Mouse (Mus musculus) CD4-positive, CD25-positive, alpha-beta regulatory T cell, adult 2 months (primary cell): ENCODE results near the gene Scrt2.
"Not testable (repeated sequence)": the region's sequence is repeated elsewhere in the genome, so short reads cannot be mapped to it uniquely, and the experiment has no call there.

Experiments
- DNase-seq: peaks from one replicate; pipeline ENCODE4 v3.0.0-alpha.2; 2012; ENCODE audit warnings: low read depth, low spot score

The Scrt2 gene

GRCm38 (mm10) chr2:152080685-152081541 lies at the start of gene Scrt2:
Scrt2 (plus strand) TSS chr2:152081529.
- no peak for DNase-seq

- DNase-seq = no peak
Measured at GRCm38 (mm10) chr2:152040101-152040500, 41.2 kb upstream of the Scrt2 start.

- no peak for DNase-seq
Measured at GRCm38 (mm10) chr2:152047116-152048002, 34.0 kb upstream of the Scrt2 start.

- no peak for DNase-seq
Measured at GRCm38 (mm10) chr2:152048003-152048980, 33.0 kb upstream of the Scrt2 start.

- no peak for DNase-seq
Measured at GRCm38 (mm10) chr2:152048981-152049441, 32.3 kb upstream of the Scrt2 start.

GRCm38 (mm10) chr2:152049611-152050270 lies 31.6 kb upstream of the Scrt2 start:
- DNase-seq = no peak

- no peak for DNase-seq
Measured at GRCm38 (mm10) chr2:152050316-152050715, 31.0 kb upstream of the Scrt2 start.

GRCm38 (mm10) chr2:152051985-152052384 lies 29.3 kb upstream of the Scrt2 start:
- DNase-seq = no peak

GRCm38 (mm10) chr2:152055406-152055805 lies 25.9 kb upstream of the Scrt2 start:
- DNase-seq = no peak

GRCm38 (mm10) chr2:152056368-152057251 lies 24.7 kb upstream of the Scrt2 start:
- no peak for DNase-seq

- no peak for DNase-seq
Measured at GRCm38 (mm10) chr2:152057252-152057563, 24.1 kb upstream of the Scrt2 start.

- not testable (repeated sequence) for DNase-seq
Measured at GRCm38 (mm10) chr2:152062817-152063216, 18.5 kb upstream of the Scrt2 start.

- no peak for DNase-seq
Measured at GRCm38 (mm10) chr2:152068660-152069433, 12.5 kb upstream of the Scrt2 start.

- DNase-seq = no peak
Measured at GRCm38 (mm10) chr2:152069434-152069786, 11.9 kb upstream of the Scrt2 start.

GRCm38 (mm10) chr2:152069941-152070340 lies 11.4 kb upstream of the Scrt2 start:
- no peak for DNase-seq

GRCm38 (mm10) chr2:152074521-152074920 lies 6.8 kb upstream of the Scrt2 start:
- no peak for DNase-seq

- no peak for DNase-seq
Measured at GRCm38 (mm10) chr2:152075294-152075889, 5.9 kb upstream of the Scrt2 start.

- no peak for DNase-seq
Measured at GRCm38 (mm10) chr2:152077337-152077736, 4.0 kb upstream of the Scrt2 start.
